Mouse (Mus musculus) heart, embryonic 14.5 days (tissue): ENCODE data around the gene Brox. TPM values are rescaled to one million over a fixed set of nuclear protein-coding genes. Genes with fewer than 3 reads are reported as not detected.
"Not testable (repeated sequence)": the region's sequence is repeated elsewhere in the genome, so short reads cannot be mapped to it uniquely, and the experiment has no call there.

Experiments
- ATAC-seq: fragments of 200-750 bp; cut with Nextera tagmentation; 2 replicates; pipeline ENCODE4 v1.8.0; 2017; ENCODE audit warnings: low read depth, moderate TSS enrichment; ENCODE audit not compliant: insufficient number of reproducible peaks, insufficient read depth, low FRiP score
- H3K27ac ChIP-seq, 2 experiments: fragments of 200-500 bp in 1 of 2; fragments of 300-500 bp in 1 of 2; sonication (generic) in 1 of 2; replicated peaks in 1 of 2; 2 replicates each; pipeline ENCODE4 v1.5.1; 2012 to 2014; ENCODE audit warnings: low read depth in 2 of 2, low read length in 2 of 2, control low read depth in 1 of 2, mild to moderate bottlenecking in 1 of 2, mixed read lengths in 1 of 2; ENCODE audit not compliant: control insufficient read depth in 1 of 2, insufficient read depth in 1 of 2
- H3K27me3 ChIP-seq: fragments of 300-500 bp; sonication (generic); 2 replicates; pipeline ENCODE4 v1.6.1; 2014; ENCODE audit warnings: mild to moderate bottlenecking, low read length, control low read depth; ENCODE audit not compliant: control insufficient read depth, insufficient read depth
- H3K36me3 ChIP-seq: fragments of 300-500 bp; sonication (generic); 2 replicates; pipeline ENCODE4 v1.6.1; 2014; ENCODE audit warnings: mild to moderate bottlenecking, control low read depth, low read length, mixed read lengths; ENCODE audit not compliant: control insufficient read depth, insufficient read depth
- H3K4me1 ChIP-seq, 2 experiments: fragments of 200-500 bp in 1 of 2; fragments of 300-500 bp in 1 of 2; sonication (generic) in 1 of 2; 2 replicates each; pipeline ENCODE4 v1.6.1; 2012 to 2014; ENCODE audit warnings: low read length in 2 of 2, control low read depth in 1 of 2, mixed read lengths in 1 of 2; ENCODE audit not compliant: control insufficient read depth in 2 of 2, insufficient read depth in 2 of 2
- H3K4me2 ChIP-seq: fragments of 300-500 bp; sonication (generic); 2 replicates; pipeline ENCODE4 v1.6.1; 2014; ENCODE audit warnings: mild to moderate bottlenecking, low read length
- H3K4me3 ChIP-seq, 2 experiments: fragments of 200-500 bp in 1 of 2; fragments of 300-500 bp in 1 of 2; sonication (generic) in 1 of 2; 2 replicates each; pipeline ENCODE4 v1.5.1; 2012 to 2014; ENCODE audit warnings: low read length in 2 of 2, mild to moderate bottlenecking in 2 of 2, control low read depth in 1 of 2, low read depth in 1 of 2, moderate library complexity in 1 of 2; ENCODE audit not compliant: control insufficient read depth in 1 of 2, insufficient read depth in 1 of 2
- H3K9ac ChIP-seq: fragments of 300-500 bp; sonication (generic); 2 replicates; pipeline ENCODE4 v1.6.1; 2014; ENCODE audit warnings: mild to moderate bottlenecking, low read length
- H3K9me3 ChIP-seq: fragments of 300-500 bp; sonication (generic); 2 replicates; pipeline ENCODE4 v1.6.1; 2016; ENCODE audit warnings: low read length, control low read depth; ENCODE audit not compliant: control insufficient read depth
- whole genome bisulfite sequencing: fragments of 180-500 bp; shearing (Covaris S2); extraction: QIAGEN DNeasy Blood & Tissue Kit; methylation state at CpG from one replicate; pipeline ENCODE4 v1.1.7; 2014; 5-methylcytosine and 5-hydroxymethylcytosine counted together
- polyA plus RNA-seq: library from polyadenylated mRNA; unstranded; fragments of >200 nt; fragmentation: Nextera tagmentation; extraction: Ambion mirVana; gene quantifications from 2 replicates; pipeline ENCODE4 v1.2.1, GENCODE M21; 2014

The Brox gene
- polyA plus RNA-seq, 1 experiment from 2014 or later, result 50.0 TPM

DNA sequence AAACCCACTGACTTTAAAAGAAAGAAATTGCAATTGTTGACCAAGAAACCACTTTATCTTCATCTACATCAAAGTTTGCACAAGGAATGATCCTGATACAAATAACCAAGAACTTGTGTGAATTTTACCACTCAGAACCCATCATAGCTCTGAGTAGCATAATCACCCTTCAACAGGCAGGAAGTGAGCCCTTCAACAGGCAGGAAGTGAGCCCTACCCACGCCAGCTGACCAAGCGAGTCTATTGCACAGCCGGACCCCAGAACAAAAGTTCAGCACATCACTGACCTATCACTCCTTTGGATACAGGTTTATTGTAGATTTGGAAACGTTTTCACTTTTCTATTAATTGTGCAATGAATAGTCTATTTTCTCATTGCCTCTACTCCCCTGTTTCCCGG, 25.4 kb upstream of the Brox start:
- peaks cover 81% of the 10 kb centered on the region for H3K36me3 ChIP-seq
- not testable (repeated sequence) for H3K9me3 ChIP-seq, H3K9ac ChIP-seq, ATAC-seq, H3K27ac ChIP-seq, H3K4me3 ChIP-seq, H3K4me2 ChIP-seq, H3K4me1 ChIP-seq, H3K27me3 ChIP-seq
- WGBS, result 80% methylated on average over 5 of the region's 5 CpGs

DNA sequence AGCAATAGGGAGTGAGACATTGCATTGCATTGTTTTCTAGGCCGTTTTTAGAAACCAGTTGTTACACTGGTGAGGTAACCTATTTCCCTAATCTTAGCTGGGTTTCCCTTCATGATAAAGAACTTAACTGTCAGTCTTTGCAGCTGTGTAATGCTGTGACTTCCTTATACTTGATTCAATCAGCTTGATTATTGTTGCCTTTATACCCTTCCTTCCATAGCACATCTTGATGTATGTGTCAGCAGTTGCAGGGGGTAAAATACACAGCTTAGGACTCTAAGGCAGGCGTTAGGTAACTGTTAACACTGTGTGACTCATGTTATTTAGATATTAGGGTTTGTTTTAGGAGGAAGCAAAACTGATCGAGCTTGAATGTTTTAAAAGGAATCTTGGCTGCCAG, 23.6 kb upstream of the Brox start:
- Histone ChIP-seq H3K27ac (0 out of 4 replicates have a peak overlapping the region, but pooled peaks of 1 of the 2 experiments have one; percentile 11), H3K4me3 (no peak overlapping the region), H3K27me3 (no peaks in the 10 kb centered on the region), H3K4me2 (no peak overlapping the region), H3K9me3 (peaks cover 3% of the 10 kb centered on the region; the same call in 1 of the 2 replicates), H3K36me3 (peaks cover 81% of the 10 kb centered on the region), H3K9ac (no peak overlapping the region), H3K4me1 (no peaks in the 10 kb centered on the region)
- WGBS, result 44% methylated on average over 3 of the region's 3 CpGs
- no peak for ATAC-seq

DNA sequence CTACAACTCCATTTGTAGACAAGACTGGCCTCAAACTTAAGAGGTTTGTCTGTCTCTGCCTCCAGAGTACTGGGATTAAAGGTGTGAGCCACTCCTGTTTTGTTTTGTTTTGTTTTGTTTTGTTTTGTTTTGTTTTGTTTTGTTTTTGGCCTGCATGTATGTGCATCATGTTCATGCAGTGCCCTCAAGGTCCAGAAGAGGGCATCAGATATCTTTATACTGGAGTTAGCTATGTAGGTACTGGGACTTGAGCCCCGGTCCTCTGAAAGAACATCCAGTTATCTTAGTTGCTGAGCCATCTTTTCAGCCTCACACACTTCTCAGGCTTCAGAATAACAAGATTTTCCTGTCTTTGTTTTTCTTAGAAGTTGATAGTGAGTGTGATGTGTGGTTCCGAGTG, 18.7 kb upstream of the Brox start:
- Histone ChIP-seq H3K4me1 (no peaks in the 10 kb centered on the region), H3K4me2 (no peak overlapping the region), H3K27me3 (no peaks in the 10 kb centered on the region), H3K4me3 (no peak overlapping the region), H3K27ac (no peak overlapping the region), H3K9me3 (no peaks in the 10 kb centered on the region), H3K36me3 (peaks cover 79% of the 10 kb centered on the region), H3K9ac (no peak overlapping the region)
- WGBS, result 74% methylated on average over 2 of the region's 2 CpGs
- ATAC-seq, result no peak

DNA sequence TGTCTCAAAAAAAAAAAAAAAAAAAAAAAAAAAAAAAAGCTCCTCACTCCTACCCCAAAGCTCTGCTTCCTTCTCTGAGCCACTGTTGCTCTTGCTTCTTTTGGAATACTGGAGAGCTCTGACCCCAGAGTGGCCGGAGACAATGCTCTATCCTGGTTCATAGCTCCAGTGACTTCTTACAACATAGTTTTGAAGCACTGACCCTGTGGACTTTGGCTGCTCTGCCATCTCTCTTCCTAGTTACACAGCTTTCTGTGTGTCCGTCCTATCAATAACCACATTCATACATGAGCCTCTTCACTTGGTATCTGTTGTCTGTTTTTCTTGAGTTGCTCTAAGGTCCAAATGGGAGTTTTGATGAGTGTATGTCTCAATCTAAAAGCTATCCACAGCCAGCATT, 15.0 kb upstream of the Brox start:
- H3K4me2 ChIP-seq, result no peak overlapping the region
- no peak overlapping the region for H3K9ac ChIP-seq
- WGBS, result 89% methylated on average over 2 of the region's 2 CpGs
- ATAC-seq, result no peak
- no peaks in the 10 kb centered on the region for H3K4me1 ChIP-seq
- H3K27me3 ChIP-seq, result no peaks in the 10 kb centered on the region
- no peak overlapping the region for H3K27ac ChIP-seq
- H3K36me3 ChIP-seq, result peaks cover 73% of the 10 kb centered on the region
- H3K4me3 ChIP-seq, result no peak overlapping the region
- H3K9me3 ChIP-seq, result no peaks in the 10 kb centered on the region

DNA sequence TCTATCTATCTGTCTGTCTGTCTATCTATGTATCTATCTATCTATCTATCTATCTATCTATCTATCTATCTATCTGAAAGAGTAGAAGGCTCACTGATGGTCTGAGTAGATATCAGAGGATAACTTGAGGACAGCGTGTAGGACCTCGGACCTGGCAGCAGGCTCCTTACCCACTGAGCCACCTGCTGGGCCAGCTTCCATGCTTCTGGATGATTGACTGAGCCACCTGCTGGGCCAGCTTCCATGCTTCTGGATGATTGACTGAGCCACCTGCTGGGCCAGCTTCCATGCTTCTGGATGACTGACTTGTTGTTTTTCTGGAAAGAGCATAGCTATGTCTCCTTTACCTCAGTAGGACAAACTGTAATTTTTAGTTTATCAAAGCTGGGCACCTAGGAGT, 12.5 kb upstream of the Brox start:
- not testable (repeated sequence) for H3K4me2 ChIP-seq, H3K4me1 ChIP-seq, H3K9ac ChIP-seq, H3K27me3 ChIP-seq, H3K9me3 ChIP-seq, H3K4me3 ChIP-seq, ATAC-seq, H3K27ac ChIP-seq
- WGBS, result 87% methylated on average over 2 of the region's 2 CpGs
- H3K36me3 ChIP-seq, result peaks cover 58% of the 10 kb centered on the region

DNA sequence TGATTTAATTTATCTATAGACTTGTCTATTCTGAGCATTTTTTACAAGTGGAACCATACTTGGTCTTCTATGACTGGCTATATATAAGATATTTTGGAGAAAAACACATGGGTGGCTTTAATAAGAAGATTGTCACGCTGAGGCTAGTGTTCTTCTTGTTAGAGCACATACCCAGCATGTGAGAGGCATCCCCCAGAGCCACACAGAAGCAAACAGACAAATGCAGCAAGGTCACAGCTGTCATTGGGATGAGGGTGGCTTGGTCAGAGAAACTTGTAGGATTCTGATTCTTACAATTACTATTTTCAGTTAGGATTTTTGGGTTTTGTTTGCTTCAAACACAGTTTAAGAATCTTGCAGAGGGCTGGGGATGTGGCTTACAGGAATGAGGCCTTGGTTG, 11.4 kb upstream of the Brox start:
- WGBS, result 88% methylated on average over 1 of the region's 1 CpGs
- no peak for ATAC-seq
- Histone ChIP-seq H3K4me1 (no peaks in the 10 kb centered on the region), H3K9me3 (no peaks in the 10 kb centered on the region), H3K27ac (no peak overlapping the region), H3K9ac (no peak overlapping the region), H3K36me3 (peaks cover 47% of the 10 kb centered on the region; the same call in 1 of the 2 replicates), H3K4me2 (no peak overlapping the region), H3K4me3 (no peak overlapping the region), H3K27me3 (no peaks in the 10 kb centered on the region)

DNA sequence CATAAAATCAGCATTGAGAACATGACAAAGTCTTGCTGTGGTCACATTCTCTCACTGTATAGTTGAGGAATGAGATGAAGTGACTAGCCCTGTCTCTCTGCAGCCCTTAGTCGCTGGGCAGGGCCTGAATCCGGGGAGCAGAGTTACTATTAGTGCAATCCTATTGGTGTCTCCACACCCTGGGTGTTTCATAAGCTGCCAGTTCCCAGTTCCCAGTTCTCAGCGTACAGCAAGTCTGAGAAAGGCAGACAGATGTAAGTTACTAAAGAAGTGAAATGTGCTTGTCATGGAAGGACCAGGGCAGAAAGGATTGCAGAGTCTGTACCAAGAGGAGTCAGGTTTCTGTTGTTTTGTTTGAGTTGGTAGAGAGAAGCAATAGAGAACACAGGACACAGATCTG, 10.5 kb upstream of the Brox start:
- Histone ChIP-seq H3K4me1 (no peaks in the 10 kb centered on the region), H3K27ac (no peak overlapping the region), H3K27me3 (no peaks in the 10 kb centered on the region), H3K9me3 (no peaks in the 10 kb centered on the region), H3K4me3 (no peak overlapping the region), H3K36me3 (peaks cover 39% of the 10 kb centered on the region; the same call in 1 of the 2 replicates), H3K4me2 (no peak overlapping the region), H3K9ac (no peak overlapping the region)
- ATAC-seq, result no peak
- 85% methylated on average over 3 of the region's 3 CpGs for WGBS

DNA sequence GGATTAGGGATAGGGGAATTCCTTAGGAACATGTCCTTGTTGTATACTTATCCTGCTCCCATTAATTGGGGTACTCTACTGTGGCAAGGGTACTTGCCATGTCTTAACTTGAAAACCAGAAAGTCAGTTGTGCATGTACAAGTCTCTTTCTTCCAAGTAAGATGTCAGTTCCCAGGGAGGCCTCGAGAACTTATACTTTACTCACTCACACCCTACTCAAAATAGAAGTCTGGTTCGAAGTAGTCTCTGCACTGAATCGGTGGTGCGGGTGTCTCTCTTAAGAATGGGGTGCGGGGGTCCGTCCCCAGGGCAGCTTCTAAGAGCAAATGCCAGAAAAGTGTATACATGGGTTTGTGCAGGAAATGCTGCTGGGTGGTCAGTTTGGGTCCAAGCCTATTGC, 2.1 kb upstream of the Brox start:
- H3K27ac ChIP-seq, result no peak overlapping the region
- no peak overlapping the region for H3K4me2 ChIP-seq
- H3K9me3 ChIP-seq, result no peaks in the 10 kb centered on the region
- no peak overlapping the region for H3K4me3 ChIP-seq
- ATAC-seq, result no peak
- H3K27me3 ChIP-seq, result no peaks in the 10 kb centered on the region
- 84% methylated on average over 6 of the region's 6 CpGs for WGBS
- no peak overlapping the region for H3K9ac ChIP-seq
- no peaks in the 10 kb centered on the region for H3K4me1 ChIP-seq
- no peaks in the 10 kb centered on the region for H3K36me3 ChIP-seq
